Mouse (Mus musculus) liver, embryonic 14.5 days (tissue): ENCODE results near the gene Rora. TPM values are rescaled to one million over a fixed set of nuclear protein-coding genes. Genes with fewer than 3 reads are reported as not detected.

ENCODE experiments used
- ATAC-seq: fragments of 200-750 bp; cut with Nextera tagmentation; 2 replicates; pipeline ENCODE4 v1.8.0; 2017; ENCODE audit warnings: moderate number of reproducible peaks, mild to moderate bottlenecking, moderate library complexity; ENCODE audit not compliant: insufficient read depth
- DNase-seq, 3 experiments: peaks; one replicate each; pipeline ENCODE4 v3.0.0-alpha.2; 2012 to 2013; ENCODE audit warnings: low read depth in 3 of 3, low spot score in 3 of 3
- H3K27ac ChIP-seq: fragments of 300-500 bp; sonication (generic); 2 replicates; pipeline ENCODE4 v1.5.1; 2014; ENCODE audit warnings: moderate library complexity, mild to moderate bottlenecking, control low read depth, inconsistent platforms
- H3K27me3 ChIP-seq: fragments of 300-500 bp; sonication (generic); 2 replicates; pipeline ENCODE4 v1.6.1; 2014; ENCODE audit warnings: mild to moderate bottlenecking, low read length, moderate library complexity; ENCODE audit not compliant: control insufficient read depth, insufficient read depth
- H3K36me3 ChIP-seq: fragments of 300-500 bp; sonication (generic); replicated peaks from 2 replicates; pipeline ENCODE4 v1.6.1; 2014; ENCODE audit warnings: low read depth; ENCODE audit not compliant: control insufficient read depth, insufficient read depth
- H3K4me1 ChIP-seq, 2 experiments: fragments of 200-500 bp in 1 of 2; fragments of 300-500 bp in 1 of 2; sonication (generic) in 1 of 2; replicated peaks; 2 replicates each; pipeline ENCODE4 v1.6.1; 2012 to 2014; ENCODE audit warnings: antibody characterized with exemption in 1 of 2, inconsistent platforms in 1 of 2, low read length in 1 of 2; ENCODE audit not compliant: control insufficient read depth in 2 of 2, insufficient read depth in 2 of 2
- H3K4me2 ChIP-seq: fragments of 300-500 bp; sonication (generic); 2 replicates; pipeline ENCODE4 v1.6.1; 2014; ENCODE audit warnings: low read depth, mild to moderate bottlenecking, control low read depth, moderate library complexity
- H3K4me3 ChIP-seq, 2 experiments: fragments of 200-500 bp in 1 of 2; fragments of 300-500 bp in 1 of 2; sonication (generic) in 1 of 2; 2 replicates each; pipeline ENCODE4 v1.5.1; 2012 to 2014; ENCODE audit warnings: low read depth in 2 of 2, low read length in 2 of 2, mild to moderate bottlenecking in 2 of 2, control low read depth in 1 of 2, inconsistent platforms in 1 of 2, moderate library complexity in 1 of 2; ENCODE audit not compliant: insufficient read depth in 1 of 2
- H3K9ac ChIP-seq: fragments of 300-500 bp; sonication (generic); replicated peaks from 2 replicates; pipeline ENCODE4 v1.6.1; 2014; ENCODE audit warnings: mild to moderate bottlenecking, control low read depth, moderate library complexity
- H3K9me3 ChIP-seq: fragments of 300-500 bp; sonication (generic); 2 replicates; pipeline ENCODE4 v1.6.1; 2016; ENCODE audit warnings: low read length, mixed read lengths; ENCODE audit not compliant: control insufficient read depth
- CTCF ChIP-seq: IDR thresholded peaks from 2 replicates; pipeline ENCODE4 v1.5.1; 2016; ENCODE audit warnings: antibody characterized with exemption, low read depth, control low read depth
- EP300 ChIP-seq: IDR thresholded peaks from 2 replicates; pipeline ENCODE4 v1.6.1; 2016; ENCODE audit warnings: antibody characterized with exemption, low read depth
- WGBS: fragments of 180-500 bp; shearing (Covaris S2); extraction: QIAGEN DNeasy Blood & Tissue Kit; methylation state at CpG from one replicate; pipeline ENCODE4 v1.1.7; 2014; ENCODE audit not compliant: insufficient replicate concordance; 5-methylcytosine and 5-hydroxymethylcytosine counted together
- polyA plus RNA-seq, 2 experiments: library from polyadenylated mRNA; depleted of rRNA in 1 of 2; stranded (reverse) in 1 of 2; unstranded in 1 of 2; fragments of >200 nt; fragmentation: Nextera tagmentation in 1 of 2; extraction: Ambion mirVana in 1 of 2; gene quantifications; 2 replicates each; pipeline versions ENCODE4 v1.2.1 to v1.2.3; 2012 to 2014

Rora gene
- polyA plus RNA-seq, 2 experiments: 0.85 to 2.9 TPM

DNA sequence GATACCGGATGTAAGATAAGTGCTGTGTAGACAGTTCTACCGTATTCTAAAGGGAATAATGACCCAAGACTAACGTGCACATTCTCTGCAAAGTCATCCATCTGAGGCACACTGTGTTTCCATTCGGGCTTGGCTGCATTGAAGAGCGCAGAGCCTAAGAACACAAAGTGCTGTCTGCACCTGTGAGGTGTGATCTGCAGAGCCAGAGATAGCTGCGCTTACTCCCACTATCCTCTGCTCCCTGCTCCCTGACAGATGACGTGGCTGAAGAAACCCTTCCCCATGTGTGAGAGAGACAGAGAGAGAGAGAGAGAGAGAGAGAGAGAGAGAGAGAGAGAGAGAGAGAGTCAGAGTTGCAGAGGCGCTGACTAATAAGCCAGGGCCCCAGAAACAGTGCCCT, 392.3 kb downstream of the Rora start:
- Histone ChIP-seq H3K9me3 (no peaks in the 10 kb centered on the region), H3K9ac (no peak overlapping the region), H3K4me3 (no peak overlapping the region), H3K27me3 (no peaks in the 10 kb centered on the region), H3K4me2 (no peak overlapping the region), H3K36me3 (no peaks in the 10 kb centered on the region), H3K27ac (no peak overlapping the region), H3K4me1 (no peaks in the 10 kb centered on the region)
- DNase-seq (no peak), ATAC-seq (no peak)
- WGBS: 69% methylated on average over 8 of the region's 8 CpGs
- TF ChIP-seq CTCF: no peak
- no peak for TF ChIP-seq EP300

DNA sequence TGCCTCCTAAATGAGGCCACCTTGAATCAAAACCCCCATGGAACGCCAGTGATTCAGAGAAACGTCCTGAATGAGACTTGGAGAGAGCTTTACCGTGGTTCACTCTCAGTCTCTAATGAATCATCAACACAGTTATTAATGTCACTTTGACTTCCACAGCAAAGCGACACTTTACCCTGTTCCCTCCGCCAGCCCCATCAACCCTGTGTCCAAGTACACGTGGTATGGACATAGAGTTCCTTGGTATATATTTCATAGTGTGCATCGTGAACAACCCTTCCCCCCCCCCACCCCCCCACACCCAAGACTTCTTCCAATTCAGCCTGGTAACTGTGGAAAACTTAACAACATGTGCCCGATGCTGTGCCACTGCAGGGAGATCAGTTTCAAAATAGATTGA, 397.3 kb downstream of the Rora start:
- WGBS: 59% methylated on average over 8 of the region's 8 CpGs
- no peak for ATAC-seq
- TF ChIP-seq EP300 (no peak), CTCF (no peak)
- DNase-seq: no peak
- H3K4me1 ChIP-seq: no peaks in the 10 kb centered on the region
- no peak overlapping the region for H3K4me2 ChIP-seq
- H3K27ac ChIP-seq: no peak overlapping the region
- no peak overlapping the region for H3K9ac ChIP-seq
- no peaks in the 10 kb centered on the region for H3K9me3 ChIP-seq
- H3K4me3 ChIP-seq: no peak overlapping the region
- no peaks in the 10 kb centered on the region for H3K36me3 ChIP-seq
- H3K27me3 ChIP-seq: no peaks in the 10 kb centered on the region

DNA sequence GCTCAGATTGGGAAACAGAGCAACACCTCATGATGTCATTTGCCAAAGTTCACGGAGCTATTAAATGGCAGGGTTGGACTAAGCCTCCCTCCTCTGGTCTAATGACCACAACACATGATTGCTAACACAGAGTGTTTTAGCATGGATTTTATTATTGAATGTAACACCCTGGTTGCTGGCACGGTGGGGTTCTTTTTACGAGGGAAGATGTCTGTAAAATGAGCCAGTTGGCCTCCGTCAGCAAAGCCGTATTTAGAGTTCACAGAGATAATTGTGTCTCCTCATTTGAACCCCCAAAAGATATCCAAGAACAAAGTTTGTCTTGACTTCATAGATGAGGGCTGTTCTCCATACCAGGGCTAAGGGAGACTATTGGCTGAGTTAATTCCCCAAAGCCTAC, 398.3 kb downstream of the Rora start:
- DNase-seq: no peak
- H3K27ac ChIP-seq: no peak overlapping the region
- no peaks in the 10 kb centered on the region for H3K4me1 ChIP-seq
- no peak for ATAC-seq
- no peak for TF ChIP-seq CTCF
- no peaks in the 10 kb centered on the region for H3K27me3 ChIP-seq
- WGBS: 75% methylated on average over 5 of the region's 5 CpGs
- no peaks in the 10 kb centered on the region for H3K9me3 ChIP-seq
- no peak overlapping the region for H3K4me2 ChIP-seq
- no peaks in the 10 kb centered on the region for H3K36me3 ChIP-seq
- no peak overlapping the region for H3K4me3 ChIP-seq
- no peak overlapping the region for H3K9ac ChIP-seq

- no peaks in the 10 kb centered on the region for H3K4me1 ChIP-seq
- no peak for ATAC-seq
Measured at GRCm38 (mm10) chr9:69055302-69055701, 401.7 kb downstream of the Rora start.

GRCm38 (mm10) chr9:69071203-69071867, 417.7 kb downstream of the Rora start:
- H3K27ac ChIP-seq: no peak overlapping the region
- H3K9ac ChIP-seq: no peak overlapping the region
- ATAC-seq: no peak
- 65% methylated on average over 15 of the region's 15 CpGs for WGBS
- no peaks in the 10 kb centered on the region for H3K36me3 ChIP-seq
- no peaks in the 10 kb centered on the region for H3K9me3 ChIP-seq
- no peak overlapping the region for H3K4me3 ChIP-seq
- H3K27me3 ChIP-seq: no peaks in the 10 kb centered on the region
- H3K4me2 ChIP-seq: no peak overlapping the region
- TF ChIP-seq EP300: no peak
- TF ChIP-seq CTCF: no peak
- no peak for DNase-seq
- peaks cover 2 to 3% of the 10 kb centered on the region in 2 experiments; a peak in 1 of 4 replicates for H3K4me1 ChIP-seq

More at GRCm38 (mm10) chr9:69055302-69055701, 401.7 kb downstream of the Rora start:
- DNase-seq: no peak
- Histone ChIP-seq H3K27ac (no peak overlapping the region), H3K4me2 (no peak overlapping the region), H3K4me3 (no peak overlapping the region), H3K9me3 (no peaks in the 10 kb centered on the region), H3K27me3 (no peaks in the 10 kb centered on the region), H3K9ac (no peak overlapping the region), H3K36me3 (no peaks in the 10 kb centered on the region)
- no peak for TF ChIP-seq CTCF
- no peak for TF ChIP-seq EP300
- 69% methylated on average over 5 of the region's 5 CpGs for WGBS
